ENCODE assay signal across 12 mouse cellular contexts in genomic region chr2:77975606-77976005, GRCm38 (mm10). TPM values are rescaled to one million over a fixed set of nuclear protein-coding genes. Genes with fewer than 3 reads are reported as not detected.
DNase-seq lines count a peak whose midpoint lies in the region.
"Had no signal": no experiment of that assay in that cellular context is flagged by ENCODE, and none has a peak within 500 bp of the region (broad histone marks: within the 10 kb centered on the region; RNA-seq: fewer than 3 reads in every experiment).

No protein-coding gene starts in this region.

- 64% methylated on average over 4 of the region's 4 CpGs for WGBS in hindbrain, embryonic 10.5 days

- 0 out of 2 replicates have a peak, but pooled peaks cover 3% of the 10 kb centered on the region for H3K9me3 ChIP-seq in hindbrain, embryonic 10.5 days
- H3K9me3 ChIP-seq: forebrain, embryonic 15.5 days had no signal

- no peak overlapping the region for H3K27ac ChIP-seq in hindbrain, embryonic 10.5 days
- H3K27ac ChIP-seq: forebrain, embryonic 15.5 days had no signal

- H3K36me3 ChIP-seq in hindbrain, embryonic 10.5 days, result no peaks in the 10 kb centered on the region
- H3K36me3 ChIP-seq: forebrain, embryonic 15.5 days had no signal

- no peaks in the 10 kb centered on the region for H3K27me3 ChIP-seq in hindbrain, embryonic 10.5 days (ENCODE audit: insufficient read depth, poor library complexity, severe bottlenecking)
- H3K27me3 ChIP-seq: forebrain, embryonic 15.5 days had no signal

- no peaks in the 10 kb centered on the region for H3K4me1 ChIP-seq in hindbrain, embryonic 10.5 days (replicated peaks)
- H3K4me1 ChIP-seq: forebrain, embryonic 15.5 days had no signal

- DNase-seq in layer of hippocampus, adult 18-20 months (ENCODE audit: low spot score in 2 of 2), result peak; percentile 17 to 23
- DNase-seq in layer of hippocampus, postnatal 14 days (ENCODE audit: low spot score in 2 of 2), result no peak
- DNase-seq in NIH3T3 (ENCODE audit: low read depth), result peak; percentile 59
- peak; percentile 7 for DNase-seq in adrenal gland, postnatal 25 days
- DNase-seq in layer of hippocampus, adult 9-10 months (ENCODE audit: low spot score), result peak; percentile 9
- no peak for DNase-seq in urinary bladder, adult 18-20 months (ENCODE audit: low spot score in 2 of 2)
- DNase-seq in hindbrain, embryonic 10.5 days (ENCODE audit: low spot score), result no peak
- DNase-seq in kidney, postnatal 4 days, result no peak
- DNase-seq: heart, adult 18-20 months; heart, postnatal 4 days; kidney, adult 2 months had no signal

- H3K4me3 ChIP-seq in hindbrain, embryonic 10.5 days, result no peak overlapping the region
- H3K4me3 ChIP-seq: forebrain, embryonic 15.5 days had no signal

RNA-seq across cellular contexts. Expression of gene Cwc22, which starts 29.4 kb away (rescaled TPM):
- 10 to 100 TPM; 26.0 to 26.2 TPM for total RNA-seq in layer of hippocampus, adult 18-20 months (2021)
- 10 to 100 TPM; 23.1 to 27.4 TPM for total RNA-seq in layer of hippocampus, postnatal 14 days (2021)
- 33.1 and 43.8 TPM in 2 replicates for total RNA-seq in adrenal gland, postnatal 25 days (2021)
- 28.8 and 35.0 TPM in 2 replicates for polyA plus RNA-seq in hindbrain, embryonic 10.5 days (2016; fragmentation: Nextera tagmentation; extraction: Ambion mirVana)

Comparison
In these comparisons a context has a peak if more than half of its experiments do, and no peak if none do; other contexts are left out.
1. DNase-seq: peak in layer of hippocampus, adult 18-20 months (2 of 2), NIH3T3 (single experiment), adrenal gland, postnatal 25 days (single experiment) and layer of hippocampus, adult 9-10 months (single experiment); none in layer of hippocampus, postnatal 14 days (0 of 2), urinary bladder, adult 18-20 months (0 of 2), hindbrain, embryonic 10.5 days (single experiment) and kidney, postnatal 4 days (0 of 2).